ENCODE assay signal across 12 mouse cellular contexts in genomic region chr9:40416150-40416549, GRCm38 (mm10).
A peak's percentile ranks its signal among the peaks of the same experiment; 100 is the strongest.
DNase-seq lines count a peak whose midpoint lies in the region; TF ChIP-seq lines count a peak whose summit lies in the region.
"Had no signal": no experiment of that assay in that cellular context is flagged by ENCODE, and none has a peak within 500 bp of the region (broad histone marks: within the 10 kb centered on the region; RNA-seq: fewer than 3 reads in every experiment).

No protein-coding gene starts in this region.

- H3K36me3 ChIP-seq in E14TG2a.4 (ENCODE audit: insufficient read depth, low read length) = 0 out of 2 replicates have a peak, but pooled peaks cover 3% of the 10 kb centered on the region
- H3K36me3 ChIP-seq: embryonic facial prominence, embryonic 10.5 days; G1E; liver, embryonic 13.5 days had no signal

- 71% methylated on average over 7 of the region's 7 CpGs for WGBS in lung, adult 2 months

- peak; percentile 40; the same call in 1 of the 2 replicates for TF ChIP-seq CTCF in lung, adult 2 months (IDR thresholded peaks at IDR 0.05; ENCODE audit: insufficient read depth, low read length)
- TF ChIP-seq CTCF in E14TG2a.4 (conservative IDR thresholded peaks at IDR 0.05; ENCODE audit: low read length) = peak; percentile 35

- no peak for TF ChIP-seq POLR2A in lung, adult 2 months (IDR thresholded peaks at IDR 0.05; ENCODE audit: borderline replicate concordance, extremely low read depth, low read depth, low read length)

- peak; percentile 31 for DNase-seq in embryo, embryonic 10 days (ENCODE audit: low spot score)
- no peak for DNase-seq in embryo, embryonic 9.5 days (ENCODE audit: extremely low spot score)
- DNase-seq in lung, adult 2 months = no peak
- no peak for DNase-seq in lung, adult 18-20 months
- DNase-seq in induced T-regulatory cell, adult 2 months (ENCODE audit: low read depth) = peak; percentile 38
- DNase-seq in layer of hippocampus, postnatal 25 days (ENCODE audit: extremely low spot score in 1 of 2, low spot score in 1 of 2) = no peak
- DNase-seq in layer of hippocampus, adult 9-10 months (ENCODE audit: low spot score) = no peak
- DNase-seq: adrenal gland, postnatal 10 days; liver, embryonic 13.5 days had no signal

- peaks cover 10% of the 10 kb centered on the region; the same call in 1 of the 2 replicates for H3K9me3 ChIP-seq in E14TG2a.4 (ENCODE audit: low read length)
- H3K9me3 ChIP-seq: embryonic facial prominence, embryonic 10.5 days; liver, embryonic 13.5 days had no signal

- H3K4me1 ChIP-seq in lung, adult 2 months (ENCODE audit: control insufficient read depth, insufficient read depth, low read length) = peaks cover 3% of the 10 kb centered on the region; the same call in 1 of the 2 replicates
- H3K4me1 ChIP-seq in E14TG2a.4 (replicated peaks; ENCODE audit: low read depth, low read length) = peaks cover 39% of the 10 kb centered on the region
- H3K4me1 ChIP-seq: embryonic facial prominence, embryonic 10.5 days had no signal

- no peak overlapping the region for H3K4me3 ChIP-seq in lung, adult 2 months (replicated peaks; ENCODE audit: extremely low read depth, low read depth, low read length)
- H3K4me3 ChIP-seq in E14TG2a.4 (replicated peaks; ENCODE audit: low read length) = no peak overlapping the region
- H3K4me3 ChIP-seq: embryonic facial prominence, embryonic 10.5 days had no signal

- H3K27me3 ChIP-seq in E14TG2a.4 (ENCODE audit: insufficient read depth, low read length) = no peaks in the 10 kb centered on the region
- H3K27me3 ChIP-seq: liver, embryonic 13.5 days had no signal

Comparison
In these comparisons a context has a peak if more than half of its experiments do, and no peak if none do; other contexts are left out.
1. DNase-seq: peak in embryo, embryonic 10 days (single experiment) and induced T-regulatory cell, adult 2 months (single experiment); none in embryo, embryonic 9.5 days (single experiment), lung, adult 2 months (single experiment), lung, adult 18-20 months (0 of 2), layer of hippocampus, postnatal 25 days (0 of 2) and layer of hippocampus, adult 9-10 months (single experiment).